Mouse (Mus musculus): ENCODE data around the gene Pdpn.

Pdpn gene

GRCm38 (mm10) chr4:143239615-143240201 is 59.7 kb downstream of the Pdpn start:
- DNase-seq (ENCODE audit: low spot score in 2 of 2): no peak

GRCm38 (mm10) chr4:143239117-143239516 is 60.2 kb downstream of the Pdpn start:
- DNase-seq (ENCODE audit: low spot score in 2 of 2): no peak

- DNase-seq (ENCODE audit: low spot score in 2 of 2): peak in 1 of 2 experiments; percentile 30
Observed at GRCm38 (mm10) chr4:143238241-143239031, 60.9 kb downstream of the Pdpn start.

- DNase-seq (ENCODE audit: low spot score in 2 of 2): no peak
Observed at GRCm38 (mm10) chr4:143231790-143232422, 67.5 kb downstream of the Pdpn start.

GRCm38 (mm10) chr4:143231110-143231509 is 68.3 kb downstream of the Pdpn start:
- no peak for DNase-seq (ENCODE audit: low spot score in 2 of 2)

- DNase-seq (ENCODE audit: low spot score in 2 of 2): no peak
Observed at GRCm38 (mm10) chr4:143227976-143228375, 71.4 kb downstream of the Pdpn start.

GRCm38 (mm10) chr4:143225886-143226285 is 73.5 kb downstream of the Pdpn start:
- DNase-seq (ENCODE audit: low spot score in 2 of 2): no peak

GRCm38 (mm10) chr4:143219316-143219751 is 80.0 kb downstream of the Pdpn start:
- DNase-seq (ENCODE audit: low spot score in 2 of 2): no peak

- DNase-seq (ENCODE audit: low spot score in 2 of 2): no peak
Observed at GRCm38 (mm10) chr4:143218858-143219257, 80.5 kb downstream of the Pdpn start.
